Mouse (Mus musculus) liver, embryonic 16.5 days (tissue): ENCODE results near the gene Akain1. TPM values are rescaled to one million over a fixed set of nuclear protein-coding genes. Genes with fewer than 3 reads are reported as not detected.

Experiments used
- ATAC-seq: fragments of 200-750 bp; cut with Nextera tagmentation; 2 replicates; pipeline ENCODE4 v1.8.0; 2017; ENCODE audit warnings: low read depth, mild to moderate bottlenecking, moderate number of reproducible peaks, moderate library complexity
- H3K27ac ChIP-seq: fragments of 300-500 bp; sonication (generic); 2 replicates; pipeline ENCODE4 v1.5.1; 2014; ENCODE audit warnings: mild to moderate bottlenecking, low read length
- H3K27me3 ChIP-seq: fragments of 300-500 bp; sonication (generic); 2 replicates; pipeline ENCODE4 v1.6.1; 2014; ENCODE audit warnings: low read depth, low read length, mixed read lengths; ENCODE audit not compliant: control insufficient read depth, insufficient read depth
- H3K36me3 ChIP-seq: fragments of 300-500 bp; sonication (generic); 2 replicates; pipeline ENCODE4 v1.6.1; 2014; ENCODE audit warnings: mild to moderate bottlenecking; ENCODE audit not compliant: control insufficient read depth, insufficient read depth
- H3K4me1 ChIP-seq: fragments of 300-500 bp; sonication (generic); 2 replicates; pipeline ENCODE4 v1.6.1; 2014; ENCODE audit warnings: low read depth, low read length, mixed read lengths; ENCODE audit not compliant: control insufficient read depth
- H3K4me2 ChIP-seq: fragments of 300-500 bp; sonication (generic); 2 replicates; pipeline ENCODE4 v1.6.1; 2014; ENCODE audit warnings: low read depth, low read length, mixed read lengths
- H3K4me3 ChIP-seq: fragments of 300-500 bp; sonication (generic); 2 replicates; pipeline ENCODE4 v1.5.1; 2014; ENCODE audit warnings: low read depth, mild to moderate bottlenecking, low read length
- H3K9ac ChIP-seq: fragments of 300-500 bp; sonication (generic); 2 replicates; pipeline ENCODE4 v1.6.1; 2014; ENCODE audit warnings: low read depth, low read length
- H3K9me3 ChIP-seq: fragments of 300-500 bp; sonication (generic); replicated peaks from 2 replicates; pipeline ENCODE4 v1.6.1; 2016; ENCODE audit warnings: low read length; ENCODE audit not compliant: control insufficient read depth
- WGBS: fragments of 180-500 bp; shearing (Covaris S2); extraction: QIAGEN DNeasy Blood & Tissue Kit; methylation state at CpG from one replicate; pipeline ENCODE4 v1.1.7; 2014; ENCODE audit not compliant: insufficient replicate concordance; 5-methylcytosine and 5-hydroxymethylcytosine counted together
- polyA plus RNA-seq: library from polyadenylated mRNA; unstranded; fragments of >200 nt; fragmentation: Nextera tagmentation; extraction: Ambion mirVana; gene quantifications from 2 replicates; pipeline ENCODE4 v1.2.1, GENCODE M21; 2015

Akain1 gene
- polyA plus RNA-seq, 1 experiment from 2014 or later, result not detected

GRCm38 (mm10) chr17:69472401-69472800, 33.3 kb downstream of the Akain1 start:
- H3K9me3 ChIP-seq, result no peaks in the 10 kb centered on the region
- 42% methylated on average over 9 of the region's 9 CpGs for WGBS
- no peak for ATAC-seq

GRCm38 (mm10) chr17:69474084-69474483, 35.0 kb downstream of the Akain1 start:
- Histone ChIP-seq H3K4me1 (no peaks in the 10 kb centered on the region), H3K36me3 (no peaks in the 10 kb centered on the region), H3K9ac (no peak overlapping the region), H3K27ac (no peak overlapping the region), H3K4me3 (no peak overlapping the region), H3K9me3 (no peaks in the 10 kb centered on the region), H3K4me2 (no peak overlapping the region), H3K27me3 (no peaks in the 10 kb centered on the region)
- 52% methylated on average over 4 of the region's 4 CpGs for WGBS
- no peak for ATAC-seq

More at GRCm38 (mm10) chr17:69472401-69472800, 33.3 kb downstream of the Akain1 start:
- Histone ChIP-seq H3K36me3 (no peaks in the 10 kb centered on the region), H3K27me3 (no peaks in the 10 kb centered on the region), H3K27ac (no peak overlapping the region), H3K9ac (no peak overlapping the region), H3K4me2 (no peak overlapping the region), H3K4me1 (no peaks in the 10 kb centered on the region), H3K4me3 (no peak overlapping the region)

- Histone ChIP-seq H3K4me2 (peak overlapping the region; percentile 59), H3K9me3 (no peaks in the 10 kb centered on the region), H3K4me1 (no peaks in the 10 kb centered on the region), H3K9ac (0 out of 2 replicates have a peak overlapping the region, but pooled peaks have one; percentile 22), H3K36me3 (no peaks in the 10 kb centered on the region), H3K4me3 (peak overlapping the region; percentile 46), H3K27me3 (no peaks in the 10 kb centered on the region), H3K27ac (no peak overlapping the region)
- peak; percentile 30 for ATAC-seq
- WGBS, result under 1% methylated on average over 20 of the region's 20 CpGs
These were observed 36.3 kb downstream of the Akain1 start for GRCm38 (mm10) chr17:69475423-69475822.

- Histone ChIP-seq H3K36me3 (no peaks in the 10 kb centered on the region), H3K9ac (no peak overlapping the region), H3K27ac (no peak overlapping the region), H3K9me3 (no peaks in the 10 kb centered on the region), H3K27me3 (no peaks in the 10 kb centered on the region), H3K4me3 (no peak overlapping the region), H3K4me2 (no peak overlapping the region), H3K4me1 (no peaks in the 10 kb centered on the region)
- 31% methylated on average over 2 of the region's 2 CpGs for WGBS
- ATAC-seq, result no peak
These were observed 38.4 kb downstream of the Akain1 start for GRCm38 (mm10) chr17:69477526-69477925.

- Histone ChIP-seq H3K27ac (no peak overlapping the region), H3K27me3 (no peaks in the 10 kb centered on the region), H3K4me1 (no peaks in the 10 kb centered on the region), H3K4me3 (no peak overlapping the region), H3K9me3 (no peaks in the 10 kb centered on the region), H3K9ac (no peak overlapping the region), H3K36me3 (no peaks in the 10 kb centered on the region), H3K4me2 (no peak overlapping the region)
- 50% methylated on average over 4 of the region's 4 CpGs for WGBS
- no peak for ATAC-seq
These were observed 40.1 kb downstream of the Akain1 start for GRCm38 (mm10) chr17:69479261-69479660.

- ATAC-seq, result no peak
- Histone ChIP-seq H3K27ac (no peak overlapping the region), H3K4me3 (no peak overlapping the region), H3K4me2 (no peak overlapping the region), H3K9ac (no peak overlapping the region), H3K36me3 (no peaks in the 10 kb centered on the region), H3K27me3 (no peaks in the 10 kb centered on the region), H3K4me1 (no peaks in the 10 kb centered on the region), H3K9me3 (no peaks in the 10 kb centered on the region)
- 77% methylated on average over 12 of the region's 12 CpGs for WGBS
These were observed 48.0 kb downstream of the Akain1 start for GRCm38 (mm10) chr17:69487116-69487515.

GRCm38 (mm10) chr17:69487884-69488283, 48.8 kb downstream of the Akain1 start:
- ATAC-seq, result no peak
- Histone ChIP-seq H3K9me3 (no peaks in the 10 kb centered on the region), H3K4me3 (no peak overlapping the region), H3K9ac (no peak overlapping the region), H3K36me3 (no peaks in the 10 kb centered on the region), H3K27ac (no peak overlapping the region), H3K4me1 (no peaks in the 10 kb centered on the region), H3K4me2 (no peak overlapping the region), H3K27me3 (no peaks in the 10 kb centered on the region)
- WGBS, result 81% methylated on average over 6 of the region's 6 CpGs

GRCm38 (mm10) chr17:69488826-69489225, 49.7 kb downstream of the Akain1 start:
- 77% methylated on average over 5 of the region's 5 CpGs for WGBS
- no peak for ATAC-seq

GRCm38 (mm10) chr17:69492368-69492767, 53.2 kb downstream of the Akain1 start:
- Histone ChIP-seq H3K36me3 (no peaks in the 10 kb centered on the region), H3K27ac (no peak overlapping the region), H3K9ac (no peak overlapping the region), H3K4me3 (no peak overlapping the region), H3K4me1 (no peaks in the 10 kb centered on the region), H3K4me2 (no peak overlapping the region), H3K27me3 (no peaks in the 10 kb centered on the region), H3K9me3 (no peaks in the 10 kb centered on the region)
- 69% methylated on average over 6 of the region's 6 CpGs for WGBS
- ATAC-seq, result no peak

More at GRCm38 (mm10) chr17:69488826-69489225, 49.7 kb downstream of the Akain1 start:
- H3K4me1 ChIP-seq, result no peaks in the 10 kb centered on the region
- H3K9me3 ChIP-seq, result no peaks in the 10 kb centered on the region
- no peak overlapping the region for H3K27ac ChIP-seq
- H3K4me3 ChIP-seq, result no peak overlapping the region
- no peaks in the 10 kb centered on the region for H3K36me3 ChIP-seq
- H3K9ac ChIP-seq, result no peak overlapping the region
- no peaks in the 10 kb centered on the region for H3K27me3 ChIP-seq
- H3K4me2 ChIP-seq, result no peak overlapping the region
